Mouse (Mus musculus) ES-E14 (cell line): ENCODE results near the gene Slc35d2. TPM values are rescaled to one million over a fixed set of nuclear protein-coding genes. Genes with fewer than 3 reads are reported as not detected.

Experiments used
- DNase-seq: peaks from one replicate; pipeline ENCODE4 v3.0.0-alpha.2; 2013; ENCODE audit warnings: low read depth, low spot score
- H3K27ac ChIP-seq: 2 replicates; pipeline ENCODE4 v1.5.1; 2012; ENCODE audit warnings: low read depth, mild to moderate bottlenecking, low read length, moderate library complexity, mixed read lengths; ENCODE audit not compliant: poor library complexity, insufficient read depth, severe bottlenecking
- H3K36me3 ChIP-seq: 2 replicates; pipeline ENCODE4 v1.6.1; 2012; ENCODE audit warnings: mild to moderate bottlenecking, low read length, moderate library complexity, mixed read lengths; ENCODE audit not compliant: control insufficient read depth, poor library complexity, insufficient read depth, severe bottlenecking
- H3K4me1 ChIP-seq, 2 experiments: fragments of 150-350 bp in 1 of 2; sonication (generic) in 1 of 2; 2 replicates each; pipeline ENCODE4 v1.6.1; 2012; ENCODE audit warnings: low read length in 2 of 2, mild to moderate bottlenecking in 1 of 2, mixed read lengths in 1 of 2; ENCODE audit not compliant: control insufficient read depth in 2 of 2, insufficient read depth in 2 of 2, poor library complexity in 1 of 2
- H3K4me3 ChIP-seq, 2 experiments: fragments of 150-350 bp in 1 of 2; sonication (generic) in 1 of 2; 2 replicates each; pipeline ENCODE4 v1.5.1; 2012; ENCODE audit warnings: low read length in 2 of 2, low read depth in 1 of 2, mild to moderate bottlenecking in 1 of 2, mixed read lengths in 1 of 2; ENCODE audit not compliant: insufficient read depth in 1 of 2, poor library complexity in 1 of 2, severe bottlenecking in 1 of 2
- H3K9ac ChIP-seq: 2 replicates; pipeline ENCODE4 v1.6.1; 2012; ENCODE audit warnings: low read depth, mild to moderate bottlenecking, low read length, mixed read lengths; ENCODE audit not compliant: poor library complexity, insufficient read depth, severe bottlenecking
- H3K9me3 ChIP-seq: fragments of 150-350 bp; sonication (generic); 2 replicates; pipeline ENCODE4 v1.6.1; 2012; ENCODE audit warnings: low read depth, mild to moderate bottlenecking, low read length; ENCODE audit not compliant: control insufficient read depth, insufficient read depth
- CHD2 ChIP-seq: IDR thresholded peaks from 2 replicates; pipeline ENCODE4 v1.6.1; 2014; ENCODE audit warnings: mild to moderate bottlenecking, low read depth, low read length, inconsistent platforms
- HCFC1 ChIP-seq: IDR thresholded peaks from 2 replicates; pipeline ENCODE4 v1.6.1; 2012; ENCODE audit warnings: low read length, inconsistent platforms, borderline replicate concordance; ENCODE audit not compliant: insufficient read depth
- MAFK ChIP-seq: IDR thresholded peaks from 2 replicates; pipeline ENCODE4 v1.6.1; 2014; ENCODE audit warnings: mild to moderate bottlenecking, low read depth, low read length, inconsistent platforms; ENCODE audit not compliant: insufficient read depth
- ZC3H11A ChIP-seq: IDR thresholded peaks from 2 replicates; pipeline ENCODE4 v1.6.1; 2012; ENCODE audit warnings: low read depth, mild to moderate bottlenecking, inconsistent platforms, low read length, borderline replicate concordance
- ZNF384 ChIP-seq: IDR thresholded peaks from 2 replicates; pipeline ENCODE4 v1.6.1; 2012; ENCODE audit warnings: low read depth, low read length, inconsistent platforms
- in situ Hi-C, 2 experiments: fragments of 600-800 bp; cut with MboI; formaldehyde crosslinking; loops; one replicate each; pipeline ENCODE4 v1.15.1; 2025; ENCODE audit warnings: low sequenced_read_pairs in 2 of 2, inconsistent platforms in 1 of 2; ENCODE audit not compliant: unreplicated experiment in 2 of 2
- total RNA-seq: library from RNA; depleted of rRNA; stranded (reverse); fragments of 300-350 nt; gene quantifications from 2 replicates; pipeline ENCODE4 v1.2.3, GENCODE M21; 2012

Slc35d2 gene
- total RNA-seq, 1 experiment: 7.1 TPM

- in situ Hi-C loops: no loop called here
- Histone ChIP-seq H3K36me3 (no peaks in the 10 kb centered on the region), H3K4me3 (no peak overlapping the region), H3K9ac (no peak overlapping the region), H3K27ac (no peak overlapping the region), H3K4me1 (no peaks in the 10 kb centered on the region), H3K9me3 (no peaks in the 10 kb centered on the region)
- DNase-seq: no peak
- TF ChIP-seq ZC3H11A (no peak), CHD2 (no peak), ZNF384 (no peak), HCFC1 (no peak), MAFK (no peak)
These were observed 4.3 kb downstream of the Slc35d2 start for GRCm38 (mm10) chr13:64124886-64125285.

GRCm38 (mm10) chr13:64123491-64124188 is 5.5 kb downstream of the Slc35d2 start:
- no peak for DNase-seq
- Histone ChIP-seq H3K9me3 (no peaks in the 10 kb centered on the region), H3K9ac (no peak overlapping the region), H3K36me3 (no peaks in the 10 kb centered on the region), H3K4me3 (no peak overlapping the region), H3K4me1 (no peaks in the 10 kb centered on the region), H3K27ac (no peak overlapping the region)
- in situ Hi-C loops: no loop called here
- no peak for TF ChIP-seq HCFC1
- no peak for TF ChIP-seq ZNF384
- TF ChIP-seq CHD2: no peak
- no peak for TF ChIP-seq MAFK
- no peak for TF ChIP-seq ZC3H11A

GRCm38 (mm10) chr13:64120760-64121159 is 8.4 kb downstream of the Slc35d2 start:
- Histone ChIP-seq H3K9me3 (no peaks in the 10 kb centered on the region), H3K4me1 (peaks cover 0 to 3% of the 10 kb centered on the region in 2 experiments; a peak in 1 of 4 replicates), H3K27ac (no peak overlapping the region), H3K36me3 (no peaks in the 10 kb centered on the region), H3K4me3 (no peak overlapping the region), H3K9ac (no peak overlapping the region)
- in situ Hi-C loops: no loop called here
- TF ChIP-seq HCFC1: no peak
- TF ChIP-seq CHD2: no peak
- TF ChIP-seq MAFK: no peak
- no peak for TF ChIP-seq ZNF384
- no peak for TF ChIP-seq ZC3H11A
- DNase-seq: no peak

GRCm38 (mm10) chr13:64117442-64117841 is 11.7 kb downstream of the Slc35d2 start:
- in situ Hi-C loops: no loop called here
- no peak overlapping the region for H3K27ac ChIP-seq
- no peaks in the 10 kb centered on the region for H3K9me3 ChIP-seq
- no peak overlapping the region for H3K4me3 ChIP-seq
- H3K36me3 ChIP-seq: no peaks in the 10 kb centered on the region
- peaks cover 0 to 3% of the 10 kb centered on the region in 2 experiments; a peak in 1 of 4 replicates for H3K4me1 ChIP-seq
- no peak overlapping the region for H3K9ac ChIP-seq
- no peak for DNase-seq
- TF ChIP-seq CHD2: no peak
- no peak for TF ChIP-seq MAFK
- TF ChIP-seq ZNF384: no peak
- no peak for TF ChIP-seq ZC3H11A
- no peak for TF ChIP-seq HCFC1

- in situ Hi-C loops: no loop called here
- no peak overlapping the region for H3K9ac ChIP-seq
- no peak overlapping the region for H3K27ac ChIP-seq
- TF ChIP-seq ZNF384: no peak
- no peak for TF ChIP-seq ZC3H11A
- TF ChIP-seq CHD2: no peak
- TF ChIP-seq HCFC1: no peak
- TF ChIP-seq MAFK: no peak
- no peaks in the 10 kb centered on the region for H3K36me3 ChIP-seq
- H3K4me1 ChIP-seq: peaks cover 1 to 4% of the 10 kb centered on the region in 2 experiments; a peak in 1 of 4 replicates
- no peak overlapping the region for H3K4me3 ChIP-seq
- no peaks in the 10 kb centered on the region for H3K9me3 ChIP-seq
- no peak for DNase-seq
These were observed 18.7 kb downstream of the Slc35d2 start for GRCm38 (mm10) chr13:64110421-64110820.
